Mouse (Mus musculus) myocyte (in vitro differentiated cells): Measurements from ENCODE around the gene Ubr3.

Experiments
- CEBPB ChIP-seq: IDR thresholded peaks from 2 replicates; pipeline ENCODE4 v1.6.1; 2011; ENCODE audit warnings: mild to moderate bottlenecking, moderate library complexity; ENCODE audit not compliant: poor library complexity, insufficient read depth, severe bottlenecking
- MAX ChIP-seq: IDR thresholded peaks from one replicate; pipeline ENCODE4 v1.6.1; 2011; ENCODE audit warnings: low read depth, mild to moderate bottlenecking, control low read depth
- MYOD1 ChIP-seq, 3 experiments: IDR thresholded peaks; one replicate each; pipeline ENCODE4 v1.6.1; 2011; ENCODE audit warnings: control low read depth in 2 of 3, low read depth in 2 of 3, mild to moderate bottlenecking in 2 of 3, moderate library complexity in 1 of 3; ENCODE audit not compliant: insufficient read length in 2 of 3, control insufficient read depth in 1 of 3
- MYOG ChIP-seq, 3 experiments: IDR thresholded peaks; one replicate each; pipeline ENCODE4 v1.6.1; 2011; ENCODE audit warnings: control low read depth in 2 of 3, low read depth in 2 of 3, mild to moderate bottlenecking in 2 of 3; ENCODE audit not compliant: insufficient read length in 2 of 3, control insufficient read depth in 1 of 3, insufficient read depth in 1 of 3
- POLR2A ChIP-seq: IDR thresholded peaks from one replicate; pipeline ENCODE4 v1.6.1; 2011; ENCODE audit warnings: low read depth, mild to moderate bottlenecking, control low read depth, moderate library complexity; ENCODE audit not compliant: insufficient read length
- POLR2AphosphoS2 ChIP-seq: IDR thresholded peaks from one replicate; pipeline ENCODE4 v1.6.1; 2011; ENCODE audit warnings: low read depth, control low read depth; ENCODE audit not compliant: insufficient read length
- REST ChIP-seq: IDR thresholded peaks from one replicate; pipeline ENCODE4 v1.6.1; 2011; ENCODE audit warnings: mild to moderate bottlenecking, control low read depth, moderate library complexity; ENCODE audit not compliant: insufficient read depth, insufficient read length
- SRF ChIP-seq: IDR thresholded peaks from one replicate; pipeline ENCODE4 v1.6.1; 2011; ENCODE audit warnings: low read depth; ENCODE audit not compliant: control insufficient read depth, insufficient read length
- TCF12 ChIP-seq: IDR thresholded peaks from one replicate; pipeline ENCODE4 v1.6.1; 2011; ENCODE audit warnings: mild to moderate bottlenecking, control low read depth; ENCODE audit not compliant: poor library complexity, insufficient read depth, severe bottlenecking
- USF1 ChIP-seq: IDR thresholded peaks from one replicate; pipeline ENCODE4 v1.6.1; 2011; ENCODE audit warnings: low read depth, mild to moderate bottlenecking, control low read depth, moderate library complexity

- TF ChIP-seq POLR2A (no peak), USF1 (no peak), CEBPB (no peak), REST (no peak), MYOD1 (IDR thresholded peaks at IDR 0.05; ENCODE audit: control insufficient read depth in 1 of 3, insufficient read length in 2 of 3, low read depth in 2 of 3) (no peak), MYOG (IDR thresholded peaks at IDR 0.05; ENCODE audit: control insufficient read depth in 1 of 3, insufficient read depth in 1 of 3, insufficient read length in 2 of 3, low read depth in 2 of 3) (no peak), TCF12 (no peak), MAX (no peak), SRF (no peak), POLR2AphosphoS2 (no peak)
Measured at GRCm38 (mm10) chr2:70066338-70067022, 169.4 kb downstream of the Ubr3 start.
